Mouse (Mus musculus): ENCODE data around the gene Inpp5k. TPM values are rescaled to one million over a fixed set of nuclear protein-coding genes. Genes with fewer than 3 reads are reported as not detected.
A peak's percentile ranks its signal among the peaks of the same experiment; 100 is the strongest.
"Not testable (repeated sequence)": the region's sequence is repeated elsewhere in the genome, so short reads cannot be mapped to it uniquely, and the experiment has no call there.

Inpp5k gene
- total RNA-seq (2021), result 10 to 100 TPM; 32.9 to 42.3 TPM
- polyA plus RNA-seq (2012; rRNA removed), result 38.0 and 50.0 TPM in 2 replicates
- long read RNA-seq, transcript Inpp5k-201 (12 exons, 2,679 nt), result major isoform, 35 of 42 reads
- long read RNA-seq, partial matches to known transcripts, result 2 of 42 reads
- long read RNA-seq, other reads (novel, unspliced or antisense), result 4 of 42 reads

DNA sequence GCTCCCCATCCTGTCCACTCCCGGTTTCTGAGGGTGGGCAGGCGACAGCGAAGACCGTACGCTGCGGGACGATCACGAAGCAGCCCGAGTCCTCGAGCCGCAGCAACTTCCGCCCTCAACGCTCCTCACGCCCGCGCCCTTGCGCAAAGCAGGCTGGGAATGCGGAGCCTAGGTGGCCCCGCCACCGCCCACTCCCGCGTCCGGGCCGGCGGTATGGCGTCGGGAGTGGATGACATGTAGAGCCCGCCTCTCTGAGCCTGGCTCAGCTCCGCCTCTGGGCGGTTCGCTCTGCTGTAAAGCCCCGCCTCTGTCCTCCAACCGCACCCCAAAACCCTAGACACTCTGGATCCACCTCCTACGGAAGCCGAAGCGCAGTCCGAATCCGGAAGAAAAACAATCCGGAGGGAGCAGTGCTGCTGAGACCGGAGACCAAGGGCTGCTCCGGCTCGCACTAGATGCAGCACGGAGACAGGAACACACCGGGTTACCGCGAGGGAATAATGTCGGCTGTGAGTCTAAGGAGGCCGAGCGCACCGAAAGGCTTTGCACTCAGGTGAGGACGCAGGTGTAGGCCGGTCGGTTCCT lies at the start of gene Inpp5k:
Inpp5k (plus strand) TSS at position 344 of the 585 bp plus-strand sequence.
- peak; percentile 99 for DNase-seq

DNA sequence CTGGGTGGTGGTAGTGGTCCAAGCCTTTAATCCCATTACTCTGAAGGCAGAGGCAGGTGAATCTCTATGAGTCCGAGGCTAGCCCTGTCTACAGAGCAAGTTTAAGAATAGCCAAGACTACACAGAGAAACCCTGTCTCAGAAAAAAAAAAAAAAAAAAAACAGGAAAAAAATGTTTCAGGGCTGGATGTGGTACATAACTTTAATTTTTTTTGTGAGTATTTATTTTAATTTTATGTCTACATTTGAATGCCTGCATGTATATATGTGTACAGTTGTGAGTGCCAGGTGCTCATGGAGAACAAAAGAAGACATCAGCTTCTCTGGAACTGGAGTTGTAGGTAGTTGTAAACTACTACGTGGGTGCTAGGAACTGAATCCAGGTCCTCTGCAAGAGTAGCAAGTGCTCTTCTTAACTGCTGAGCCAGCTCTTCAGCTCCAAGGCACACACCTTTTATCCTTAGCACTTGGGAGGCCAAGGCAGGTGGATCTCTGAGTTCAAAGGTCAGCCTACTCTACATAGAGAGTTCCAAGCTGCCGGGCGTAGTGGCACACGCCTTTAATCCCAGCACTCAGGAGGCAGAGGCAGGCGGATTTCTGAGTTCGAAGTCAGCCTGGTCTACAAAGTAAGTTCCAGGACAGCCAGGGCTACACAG lies 49.2 kb upstream of the Inpp5k start:
- DNase-seq, result no peak

DNA sequence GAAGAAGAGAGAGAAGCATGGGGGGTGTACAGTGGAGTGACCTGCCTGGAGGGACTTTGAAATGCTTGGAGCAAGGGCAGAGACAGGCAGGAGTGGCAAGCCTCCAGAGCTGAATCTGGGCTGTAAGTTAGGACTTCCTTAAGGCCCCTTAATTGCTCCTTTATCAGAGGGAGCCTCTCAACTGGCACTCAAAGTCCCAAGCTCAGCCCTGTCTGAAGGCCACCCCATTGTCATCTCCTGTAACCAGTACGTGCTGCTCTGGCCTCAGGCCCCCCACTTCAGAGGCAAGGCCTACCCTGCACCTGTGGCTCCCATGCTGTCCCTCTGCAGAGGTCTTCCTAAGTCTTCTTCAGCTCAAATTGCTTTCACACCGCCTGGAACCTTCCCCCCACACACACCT lies 47.3 kb upstream of the Inpp5k start:
- DNase-seq, result no peak

DNA sequence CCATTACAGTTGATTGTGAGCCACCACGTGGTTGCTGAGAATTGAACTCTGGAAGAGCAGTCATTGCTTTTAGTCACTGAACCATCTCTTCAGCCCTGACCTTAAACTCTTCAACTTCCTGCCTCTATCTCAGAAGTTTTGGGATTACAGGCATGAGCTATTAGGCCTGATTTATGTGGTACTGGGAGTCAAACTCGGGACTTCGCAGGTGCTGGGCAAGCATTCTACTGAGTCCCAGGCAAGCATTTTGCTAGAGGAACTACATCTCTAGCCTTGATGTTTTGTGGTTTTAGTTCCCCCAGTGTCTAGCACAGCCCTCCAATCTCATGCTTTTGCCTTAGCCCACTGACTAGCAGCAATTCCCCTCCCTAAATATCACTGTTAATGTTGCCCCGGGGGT lies 45.7 kb upstream of the Inpp5k start:
- DNase-seq, result peak; percentile 38

DNA sequence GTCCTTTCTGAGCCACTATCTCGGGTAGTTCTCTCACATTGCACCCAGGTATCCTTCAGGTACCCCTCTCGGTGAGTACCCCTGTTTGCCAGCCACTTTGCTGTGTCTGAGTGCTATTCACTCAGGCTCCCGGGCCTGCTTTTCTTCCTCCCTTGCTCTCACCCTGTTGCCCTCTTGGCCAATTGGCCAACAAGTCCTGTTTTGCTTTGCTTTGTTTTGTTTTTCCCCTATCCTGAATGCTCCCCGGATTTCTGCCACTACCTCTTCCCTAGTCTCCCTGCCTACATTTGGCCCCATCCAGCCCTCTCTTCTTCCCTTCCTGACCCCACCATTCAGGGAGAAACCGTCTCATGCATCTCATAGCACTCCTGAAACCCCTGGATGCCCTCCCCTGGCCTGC lies 44.8 kb upstream of the Inpp5k start:
- DNase-seq, result peak; percentile 1

DNA sequence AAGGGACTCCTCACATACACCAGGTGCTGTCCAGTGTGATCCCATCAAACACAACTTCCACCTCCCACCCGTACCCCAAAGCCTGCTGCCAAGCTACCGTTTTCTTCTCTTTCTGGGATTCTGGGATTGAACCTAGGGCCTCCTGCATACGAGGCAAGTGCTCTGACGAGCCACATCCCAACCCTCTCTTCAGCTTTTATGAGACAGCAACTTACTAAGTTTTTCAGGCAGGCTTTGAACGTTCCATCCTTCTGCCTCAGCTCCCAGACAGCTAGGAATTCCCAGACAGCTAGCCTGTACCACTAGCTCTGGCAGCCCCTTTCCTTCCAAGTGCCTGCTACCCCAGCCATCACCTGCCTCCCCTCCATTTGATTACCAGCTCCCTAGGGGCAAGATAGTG lies 43.8 kb upstream of the Inpp5k start:
- peak; percentile 5 for DNase-seq

DNA sequence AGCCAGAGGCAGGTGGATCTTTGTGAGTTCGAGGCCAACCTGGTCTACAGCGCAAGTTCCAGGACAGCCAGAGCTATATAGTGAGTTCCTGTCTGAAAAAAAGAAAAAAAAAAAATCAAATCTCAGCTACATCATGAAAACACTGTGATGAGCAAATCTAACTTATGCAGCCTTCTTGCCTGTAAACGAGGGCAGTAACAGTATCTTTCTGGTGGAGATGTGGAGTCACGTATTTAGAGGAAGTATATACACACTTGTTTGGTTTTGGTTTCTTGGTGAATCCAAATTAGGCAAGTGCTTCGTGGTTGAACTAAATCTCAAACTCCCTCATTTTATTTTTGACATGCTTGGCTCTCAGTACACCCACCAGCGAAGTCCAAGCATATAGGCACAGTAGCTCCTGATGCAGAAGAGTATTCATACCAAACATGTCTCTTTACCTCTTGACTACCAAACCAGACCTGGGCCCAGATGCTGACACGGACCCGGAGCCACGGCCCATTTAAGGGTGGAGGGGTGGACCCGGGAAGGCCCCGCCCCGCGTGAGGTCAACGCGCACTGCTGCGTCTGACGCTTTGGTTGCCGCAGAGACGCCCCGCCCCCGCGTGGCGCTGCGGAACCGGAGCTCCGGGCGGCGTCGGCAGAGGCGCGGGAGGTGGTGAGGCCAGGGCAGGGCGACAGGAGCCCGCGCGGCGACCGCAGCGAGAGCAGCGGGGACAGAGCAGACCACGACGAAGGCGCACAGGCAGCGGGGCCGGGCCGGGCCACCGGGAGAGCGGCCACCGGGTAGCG lies 43.1 kb upstream of the Inpp5k start, which contains the start of gene Pitpna:
Pitpna (plus strand) TSS at position 605 of the 792 bp plus-strand sequence.
- DNase-seq, result peak; percentile 98

DNA sequence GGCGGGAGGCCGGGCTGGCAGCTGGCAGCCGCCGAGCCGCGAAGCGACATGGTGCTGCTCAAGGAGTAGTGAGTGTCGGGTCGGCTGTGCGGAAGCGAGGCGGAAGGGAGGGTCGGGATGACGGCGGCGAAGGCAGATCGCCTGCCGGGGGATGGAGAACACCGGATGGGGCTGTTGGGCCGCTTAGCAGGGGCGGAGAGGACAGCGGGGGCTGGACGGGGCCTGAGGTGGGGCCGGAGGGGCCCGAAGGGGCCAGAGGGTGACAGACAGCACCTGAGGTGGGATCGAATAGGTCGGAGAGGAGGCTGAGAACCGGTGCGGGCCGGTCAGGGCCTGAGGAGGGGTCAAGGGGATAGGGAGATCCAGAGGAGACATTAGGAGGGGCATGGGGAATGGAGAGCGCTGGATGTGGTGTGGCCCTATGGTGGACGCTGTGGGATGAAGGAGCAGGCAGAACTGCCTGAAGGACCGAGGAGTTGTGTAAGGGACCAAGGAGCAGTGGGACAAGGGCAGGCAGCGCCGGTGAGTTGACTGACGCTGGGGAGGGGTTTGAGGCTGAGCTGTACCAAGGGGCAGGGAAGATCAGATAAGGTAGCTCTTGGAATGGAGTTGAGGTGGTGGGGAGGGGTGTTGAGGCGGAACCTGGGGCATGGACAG lies 42.4 kb upstream of the Inpp5k start:
- no peak for DNase-seq

DNA sequence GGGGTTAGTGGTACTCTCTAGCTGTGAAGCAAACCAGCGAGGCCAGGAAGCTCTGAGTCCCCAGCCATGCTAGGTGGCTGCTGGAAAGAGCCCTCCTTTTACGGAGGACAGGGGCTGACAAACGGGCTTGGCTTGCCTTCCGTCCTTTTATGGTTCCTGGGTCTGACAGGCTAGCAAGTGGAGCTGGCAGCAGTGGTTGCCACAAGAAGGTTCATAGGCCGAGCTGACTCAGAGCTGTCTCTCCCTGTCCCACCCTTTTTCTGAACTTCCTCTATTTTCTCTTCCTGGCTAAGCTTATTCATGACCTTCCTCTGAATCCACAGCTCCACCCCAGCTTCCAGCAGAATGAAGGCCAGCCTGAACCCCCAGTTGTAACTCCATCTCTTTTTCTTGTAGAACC lies 38.2 kb upstream of the Inpp5k start:
- DNase-seq, result peak; percentile 78

DNA sequence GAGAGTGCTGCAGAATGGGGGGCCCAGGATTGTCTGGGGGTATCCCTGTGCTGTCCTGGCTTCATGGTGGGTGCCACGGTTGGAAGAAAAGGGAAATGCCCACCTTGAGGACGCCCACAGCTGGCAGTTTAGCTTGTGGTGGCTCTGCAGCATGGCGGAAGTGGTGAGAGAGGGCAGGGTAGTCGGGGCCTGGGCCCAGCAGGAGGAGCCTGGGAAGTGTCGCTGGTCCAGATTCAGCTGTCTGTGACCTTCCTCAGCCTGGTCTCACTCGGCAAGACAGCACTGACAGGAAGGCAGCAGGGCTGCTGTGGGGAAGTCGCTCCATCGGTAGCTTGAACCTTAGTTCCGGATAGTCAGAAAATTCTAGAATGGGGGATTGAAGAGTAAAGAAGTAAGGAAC lies 36.4 kb upstream of the Inpp5k start:
- DNase-seq, result peak; percentile 38

DNA sequence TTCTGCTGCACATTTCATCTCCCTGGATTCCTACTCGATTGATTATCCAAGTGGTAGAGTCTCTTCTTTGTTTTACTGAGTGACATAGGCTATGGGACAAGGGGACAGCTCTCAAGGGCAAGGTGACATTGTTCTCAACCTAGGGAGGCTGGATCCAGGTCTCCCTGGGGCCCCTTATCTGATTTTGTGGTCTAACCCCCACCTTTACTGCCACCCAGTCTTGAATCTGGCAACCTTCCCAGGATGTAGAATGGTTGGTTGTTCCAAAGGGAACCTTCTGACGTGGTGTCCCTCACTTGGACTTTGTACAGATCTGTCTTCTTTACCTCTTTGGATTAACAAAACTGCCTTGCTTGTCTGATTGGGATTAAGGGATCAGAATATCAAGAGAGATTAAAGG lies 35.4 kb upstream of the Inpp5k start:
- DNase-seq, result peak; percentile 27

DNA sequence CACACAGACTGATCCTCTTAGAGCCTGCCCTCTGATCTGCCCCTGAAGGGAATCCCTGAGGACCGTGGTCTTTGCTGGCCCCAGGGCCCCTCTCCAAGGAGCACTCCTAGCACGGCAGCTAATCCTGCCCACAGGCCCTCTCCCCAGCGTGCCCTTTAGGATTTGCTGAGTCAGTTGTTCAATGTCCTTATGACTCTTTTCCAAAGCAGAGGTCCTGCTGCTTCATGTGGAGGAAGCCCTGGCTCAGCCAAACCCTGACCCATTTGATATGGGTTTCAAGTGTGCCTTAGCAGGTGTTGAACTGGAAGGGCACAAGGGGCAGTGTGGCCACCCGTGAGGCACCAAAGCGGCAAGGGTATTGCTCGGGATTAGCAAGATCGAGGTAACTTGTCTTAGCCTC lies 35.0 kb upstream of the Inpp5k start:
- peak; percentile 65 for DNase-seq

DNA sequence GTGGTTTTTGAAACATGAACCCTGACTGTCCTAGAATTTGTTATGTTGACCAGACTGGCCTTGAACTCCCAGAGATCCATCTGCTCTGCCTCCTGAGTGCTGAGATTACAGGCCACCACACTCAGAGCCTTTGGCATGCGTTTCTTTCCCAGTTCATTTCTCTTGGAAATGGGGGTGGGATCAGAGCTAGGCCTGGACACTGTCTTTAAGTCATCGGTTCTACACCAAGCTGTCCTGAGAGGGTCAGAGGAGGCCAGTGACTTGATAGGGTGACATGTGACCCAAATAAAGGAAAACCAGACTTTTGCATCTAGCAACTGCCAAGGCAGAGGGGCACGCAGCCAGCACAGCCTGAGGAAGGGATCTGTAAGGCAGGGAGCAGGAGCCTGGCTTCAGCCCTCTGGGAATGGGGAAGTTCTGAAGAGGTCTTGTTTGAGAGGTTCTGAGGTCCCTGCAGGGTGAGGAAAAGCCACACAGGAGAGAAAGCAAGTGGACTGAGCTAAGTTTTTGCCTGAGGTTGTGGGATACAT lies 34.0 kb upstream of the Inpp5k start:
- DNase-seq, result peak; percentile 65

DNA sequence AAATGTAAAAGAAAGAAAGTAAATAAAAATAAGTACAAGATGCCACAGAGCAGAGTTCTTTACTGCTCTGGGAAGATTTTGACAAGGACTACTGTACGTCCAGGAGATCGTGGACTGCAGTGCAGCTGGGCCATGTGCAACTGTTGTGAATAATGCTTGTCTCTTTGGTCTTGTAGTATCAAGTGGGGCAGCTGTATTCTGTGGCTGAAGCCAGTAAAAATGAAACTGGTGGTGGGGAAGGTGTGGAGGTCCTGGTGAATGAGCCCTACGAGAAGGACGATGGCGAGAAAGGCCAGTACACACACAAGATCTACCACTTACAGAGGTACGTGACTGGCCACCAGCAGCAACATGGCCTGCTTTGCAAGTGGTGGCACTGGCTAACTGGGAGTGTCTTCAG lies 32.8 kb upstream of the Inpp5k start:
- DNase-seq, result no peak

DNA sequence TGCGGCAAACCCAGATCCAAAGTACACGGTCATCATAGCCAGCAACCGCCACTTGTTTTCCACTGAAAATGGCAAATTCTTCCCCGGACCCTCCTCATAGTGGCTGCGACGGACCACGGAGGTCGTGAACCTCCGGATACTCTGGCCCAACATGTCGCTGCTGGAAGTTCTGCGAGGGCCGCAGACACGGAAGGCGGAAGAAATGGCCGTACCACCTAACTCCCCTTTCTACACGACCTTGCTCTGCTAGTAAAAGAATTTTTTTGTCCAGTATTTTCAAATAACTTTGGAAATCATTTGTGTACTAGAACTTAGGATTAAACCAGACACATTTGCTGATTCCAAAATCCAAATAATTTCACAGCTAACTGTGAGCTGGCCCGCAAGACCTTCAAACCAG lies 31.0 kb upstream of the Inpp5k start:
- not testable (repeated sequence) for DNase-seq

DNA sequence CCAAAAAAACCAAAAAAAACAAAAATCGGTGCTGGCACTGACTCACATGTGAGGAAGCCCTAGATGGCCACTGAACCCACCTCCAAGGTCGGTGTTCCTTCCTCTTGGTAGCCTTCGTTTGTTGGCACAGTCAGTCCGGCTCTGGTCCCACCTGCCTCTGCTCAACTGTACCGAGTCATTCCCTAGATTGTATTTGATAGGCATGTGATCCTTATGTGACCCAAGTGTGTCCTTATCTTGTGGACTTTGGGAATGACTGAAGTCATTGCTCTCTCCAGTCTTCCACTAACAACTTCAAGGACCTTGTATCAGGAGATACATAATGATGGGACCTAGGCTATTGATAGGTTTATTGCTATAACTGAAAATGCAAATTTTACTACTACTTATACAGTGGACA lies 26.0 kb upstream of the Inpp5k start:
- no peak for DNase-seq

DNA sequence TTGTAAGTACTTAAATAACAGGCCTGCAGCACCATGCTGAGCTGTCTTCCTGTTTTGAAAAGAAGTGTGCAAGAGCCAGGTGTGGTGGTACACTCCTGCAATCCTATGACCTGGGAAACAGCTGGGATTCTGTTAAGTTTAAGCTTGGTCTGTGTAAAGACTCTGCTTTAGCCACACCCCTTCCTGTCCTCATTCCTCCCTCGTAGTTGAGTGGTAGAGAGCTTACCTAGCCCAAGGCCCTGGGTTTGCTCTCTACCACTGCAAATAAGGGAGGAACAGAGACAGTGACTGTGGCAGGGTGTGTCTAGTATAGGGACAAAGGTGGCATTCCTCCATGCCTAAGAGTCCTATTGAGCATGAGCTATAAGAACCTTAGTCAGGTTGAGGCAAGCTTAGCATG lies 25.5 kb upstream of the Inpp5k start:
- DNase-seq, result no peak

DNA sequence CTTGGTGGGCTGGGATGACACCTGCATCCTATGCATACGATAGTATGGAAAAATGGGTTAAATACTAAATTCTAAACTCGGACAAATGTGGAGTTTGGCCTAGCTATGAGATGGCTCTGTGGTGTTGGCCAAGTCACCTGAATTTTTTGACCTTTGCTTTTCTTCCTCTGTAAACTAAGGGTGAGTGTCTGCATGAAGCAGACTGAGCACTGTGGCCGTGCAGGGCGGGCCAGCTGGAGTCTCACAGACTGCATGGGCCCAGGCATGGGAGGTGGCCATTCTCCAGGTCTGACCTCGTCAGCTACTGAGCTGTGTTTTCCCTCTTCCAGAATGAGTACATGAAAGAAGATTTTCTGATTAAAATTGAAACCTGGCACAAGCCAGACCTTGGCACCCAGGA lies 22.0 kb upstream of the Inpp5k start:
- no peak for DNase-seq

DNA sequence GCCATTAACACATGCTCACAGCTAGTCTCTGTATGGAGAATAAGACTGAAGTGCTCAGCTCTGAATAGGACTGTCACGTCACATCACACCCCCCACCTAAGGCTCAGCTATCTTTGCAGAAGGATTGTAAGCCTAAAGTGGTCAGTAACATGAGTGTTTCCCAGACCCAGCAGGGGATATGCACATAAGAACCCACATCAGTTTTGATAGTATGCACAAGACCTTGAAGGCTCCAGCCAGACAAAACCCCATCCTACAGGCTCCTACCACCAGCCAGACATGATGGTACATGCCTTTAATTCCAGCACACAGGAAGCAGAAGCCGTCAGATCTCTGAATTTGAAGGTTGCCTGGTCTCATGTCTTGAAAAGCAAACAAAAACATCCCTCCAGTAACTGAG lies 20.8 kb upstream of the Inpp5k start:
- DNase-seq, result no peak

DNA sequence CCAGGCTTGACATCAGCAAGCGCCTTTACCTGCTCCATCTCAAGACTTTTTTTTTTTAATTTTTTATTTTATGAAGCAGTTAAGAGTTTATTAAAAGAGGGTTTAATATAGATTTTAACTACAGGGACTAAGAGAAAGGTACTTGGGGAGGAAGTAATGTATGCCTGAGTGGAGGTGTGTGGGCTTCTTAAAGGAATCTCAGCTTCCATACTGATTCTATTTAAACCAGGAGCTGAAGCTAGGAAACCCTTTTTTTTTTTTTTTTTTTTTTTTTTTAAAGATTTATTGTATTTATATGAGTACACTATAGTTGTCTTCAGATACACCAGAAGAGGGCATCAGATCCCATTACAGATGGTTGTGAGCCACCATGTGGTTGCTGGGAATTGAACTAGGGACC lies 16.0 kb upstream of the Inpp5k start:
- no peak for DNase-seq

DNA sequence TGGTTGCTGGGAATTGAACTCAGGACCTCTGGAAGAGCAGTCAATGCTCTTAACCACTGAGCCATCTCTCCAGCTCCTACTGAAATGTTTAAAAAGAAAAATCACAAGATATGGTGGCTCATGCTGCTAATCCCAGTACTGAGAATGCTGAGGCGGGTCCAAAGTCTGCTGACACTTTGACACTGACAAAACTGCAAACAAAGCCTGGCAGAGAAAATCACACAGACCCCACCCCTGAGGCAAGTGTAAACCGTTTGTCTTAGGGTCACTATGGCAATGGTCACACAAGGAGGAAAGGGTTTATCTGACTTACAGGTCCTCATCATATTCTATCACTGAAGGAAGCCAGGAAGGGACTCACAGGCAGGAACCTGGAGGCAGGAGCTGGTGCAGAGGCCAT lies 15.2 kb upstream of the Inpp5k start:
- no peak for DNase-seq

DNA sequence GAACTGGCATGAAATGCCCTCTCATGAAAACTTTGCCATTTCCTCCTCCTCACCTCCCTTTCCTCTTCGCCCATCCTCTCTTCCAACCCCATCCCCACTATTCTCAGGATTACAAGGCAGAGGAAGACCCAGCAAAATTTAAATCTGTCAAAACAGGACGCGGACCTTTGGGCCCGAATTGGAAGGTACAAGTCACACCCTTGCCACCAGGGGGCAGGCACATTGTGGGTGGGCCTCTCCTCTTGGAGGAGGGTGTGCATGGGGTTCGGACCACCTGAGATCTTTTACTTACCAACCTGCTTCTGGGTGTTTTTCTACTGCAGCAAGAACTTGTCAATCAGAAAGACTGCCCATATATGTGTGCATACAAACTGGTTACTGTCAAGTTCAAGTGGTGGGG lies 11.7 kb upstream of the Inpp5k start:
- no peak for DNase-seq
